Mouse (Mus musculus) megakaryocyte, embryonic 14.5 days (primary cell): Measurements from ENCODE around the gene Zdhhc1. TPM values are rescaled to one million over a fixed set of nuclear protein-coding genes. Genes with fewer than 3 reads are reported as not detected.

Experiments used
- H3K27me3 ChIP-seq: replicated peaks from 2 replicates; pipeline ENCODE3; 2012; ENCODE audit warnings: inconsistent platforms
- H3K36me3 ChIP-seq: replicated peaks from 2 replicates; pipeline ENCODE3; 2012; ENCODE audit warnings: low read length, inconsistent platforms, mixed read lengths
- H3K4me1 ChIP-seq: 2 replicates; pipeline ENCODE4 v1.6.1; 2012; ENCODE audit warnings: inconsistent platforms
- H3K4me3 ChIP-seq: replicated peaks from 2 replicates; pipeline ENCODE3; 2012; ENCODE audit warnings: moderate library complexity, mild to moderate bottlenecking, inconsistent platforms
- H3K9me3 ChIP-seq: 2 replicates; pipeline ENCODE4 v1.6.1; 2012; ENCODE audit warnings: inconsistent platforms
- FLI1 ChIP-seq: IDR thresholded peaks from 2 replicates; pipeline ENCODE4 v1.6.1; 2012; ENCODE audit warnings: low read length, inconsistent platforms, mixed read lengths
- GATA1 ChIP-seq: IDR thresholded peaks from 3 replicates; pipeline ENCODE4 v1.6.1; 2012; ENCODE audit warnings: mixed read lengths, low read length, inconsistent platforms, borderline replicate concordance
- polyA plus RNA-seq: library from polyadenylated mRNA; stranded (reverse); fragments of >175 nt; gene quantifications from 2 replicates; pipeline ENCODE4 v1.2.3, GENCODE M21; 2012; ENCODE audit warnings: low replicate concordance; ENCODE audit not compliant: insufficient read depth

The Zdhhc1 gene
- polyA plus RNA-seq, 1 experiment = 9.0 TPM

GRCm38 (mm10) chr8:105533892-105534329 is 37.2 kb upstream of the Zdhhc1 start:
- Histone ChIP-seq H3K9me3 (no peaks in the 10 kb centered on the region), H3K4me3 (peak overlapping the region; percentile 1), H3K27me3 (no peaks in the 10 kb centered on the region), H3K4me1 (peaks cover 71% of the 10 kb centered on the region), H3K36me3 (peaks cover 96% of the 10 kb centered on the region)
- no peak for TF ChIP-seq FLI1
- no peak for TF ChIP-seq GATA1

GRCm38 (mm10) chr8:105533439-105533838 is 36.7 kb upstream of the Zdhhc1 start:
- Histone ChIP-seq H3K36me3 (peaks cover 96% of the 10 kb centered on the region), H3K27me3 (no peaks in the 10 kb centered on the region), H3K9me3 (no peaks in the 10 kb centered on the region), H3K4me3 (peak overlapping the region; percentile 1), H3K4me1 (peaks cover 74% of the 10 kb centered on the region)
- TF ChIP-seq GATA1 (no peak), FLI1 (no peak)

- Histone ChIP-seq H3K9me3 (no peaks in the 10 kb centered on the region), H3K36me3 (peaks cover 96% of the 10 kb centered on the region), H3K4me3 (no peak overlapping the region), H3K27me3 (no peaks in the 10 kb centered on the region), H3K4me1 (peaks cover 72% of the 10 kb centered on the region)
- no peak for TF ChIP-seq GATA1
- no peak for TF ChIP-seq FLI1
Measured at GRCm38 (mm10) chr8:105531774-105532173, 35.1 kb upstream of the Zdhhc1 start.

GRCm38 (mm10) chr8:105529271-105529670 is 32.6 kb upstream of the Zdhhc1 start:
- Histone ChIP-seq H3K4me1 (peaks cover 59% of the 10 kb centered on the region), H3K36me3 (peaks cover 98% of the 10 kb centered on the region), H3K4me3 (no peak overlapping the region), H3K9me3 (no peaks in the 10 kb centered on the region), H3K27me3 (no peaks in the 10 kb centered on the region)
- TF ChIP-seq FLI1 = no peak
- no peak for TF ChIP-seq GATA1

- Histone ChIP-seq H3K9me3 (no peaks in the 10 kb centered on the region), H3K4me3 (no peak overlapping the region), H3K27me3 (no peaks in the 10 kb centered on the region), H3K36me3 (peaks cover 98% of the 10 kb centered on the region), H3K4me1 (peaks cover 55% of the 10 kb centered on the region)
- TF ChIP-seq FLI1 (no peak), GATA1 (no peak)
Measured at GRCm38 (mm10) chr8:105528206-105528605, 31.5 kb upstream of the Zdhhc1 start.

GRCm38 (mm10) chr8:105527110-105527509 is 30.4 kb upstream of the Zdhhc1 start:
- Histone ChIP-seq H3K4me1 (peaks cover 55% of the 10 kb centered on the region), H3K9me3 (no peaks in the 10 kb centered on the region), H3K4me3 (no peak overlapping the region), H3K36me3 (peaks cover 99% of the 10 kb centered on the region), H3K27me3 (no peaks in the 10 kb centered on the region)
- no peak for TF ChIP-seq FLI1
- TF ChIP-seq GATA1 = no peak

- Histone ChIP-seq H3K4me1 (peaks cover 70% of the 10 kb centered on the region), H3K36me3 (peaks cover 77% of the 10 kb centered on the region), H3K9me3 (no peaks in the 10 kb centered on the region), H3K27me3 (peaks cover 19% of the 10 kb centered on the region), H3K4me3 (no peak overlapping the region)
- TF ChIP-seq GATA1 = no peak
- TF ChIP-seq FLI1 = no peak
Measured at GRCm38 (mm10) chr8:105522890-105523289, 26.2 kb upstream of the Zdhhc1 start.

GRCm38 (mm10) chr8:105521995-105522769 is 25.5 kb upstream of the Zdhhc1 start:
- H3K27me3 ChIP-seq = peaks cover 26% of the 10 kb centered on the region
- peaks cover 70% of the 10 kb centered on the region for H3K4me1 ChIP-seq
- no peaks in the 10 kb centered on the region for H3K9me3 ChIP-seq
- TF ChIP-seq GATA1 (no peak), FLI1 (no peak)
- peaks cover 70% of the 10 kb centered on the region for H3K36me3 ChIP-seq
- H3K4me3 ChIP-seq = no peak overlapping the region

- H3K4me1 ChIP-seq = peaks cover 74% of the 10 kb centered on the region
- no peak overlapping the region for H3K4me3 ChIP-seq
- peaks cover 38% of the 10 kb centered on the region for H3K27me3 ChIP-seq
- H3K9me3 ChIP-seq = no peaks in the 10 kb centered on the region
- H3K36me3 ChIP-seq = peaks cover 59% of the 10 kb centered on the region
- TF ChIP-seq GATA1 = no peak
- TF ChIP-seq FLI1 = no peak
Measured at GRCm38 (mm10) chr8:105521061-105521460, 24.4 kb upstream of the Zdhhc1 start.

GRCm38 (mm10) chr8:105520521-105520920 is 23.8 kb upstream of the Zdhhc1 start:
- no peak overlapping the region for H3K4me3 ChIP-seq
- peaks cover 79% of the 10 kb centered on the region for H3K4me1 ChIP-seq
- peaks cover 39% of the 10 kb centered on the region for H3K27me3 ChIP-seq
- H3K36me3 ChIP-seq = peaks cover 53% of the 10 kb centered on the region
- TF ChIP-seq FLI1 (no peak), GATA1 (no peak)
- H3K9me3 ChIP-seq = no peaks in the 10 kb centered on the region

- peaks cover 47% of the 10 kb centered on the region for H3K27me3 ChIP-seq
Measured at GRCm38 (mm10) chr8:105519591-105519990, 22.9 kb upstream of the Zdhhc1 start.

More at GRCm38 (mm10) chr8:105519591-105519990, 22.9 kb upstream of the Zdhhc1 start:
- H3K4me3 ChIP-seq = peak overlapping the region; percentile 92
- H3K9me3 ChIP-seq = no peaks in the 10 kb centered on the region
- peaks cover 44% of the 10 kb centered on the region for H3K36me3 ChIP-seq
- no peak for TF ChIP-seq FLI1
- no peak for TF ChIP-seq GATA1
- peaks cover 83% of the 10 kb centered on the region for H3K4me1 ChIP-seq
